Mouse (Mus musculus) adrenal gland, postnatal 10 days (tissue): ENCODE data around the gene Slc16a5. TPM values are rescaled to one million over a fixed set of nuclear protein-coding genes. Genes with fewer than 3 reads are reported as not detected.
"Not testable (repeated sequence)": the region's sequence is repeated elsewhere in the genome, so short reads cannot be mapped to it uniquely, and the experiment has no call there.

ENCODE experiments used
- DNase-seq: peaks from one replicate; pipeline ENCODE4 v3.0.0; 2021; ENCODE audit warnings: mixed read lengths
- total RNA-seq, 2 experiments: library from RNA; stranded (reverse); gene quantifications; 2 replicates each; pipeline ENCODE4 v1.2.3; 2021

Gene Slc16a5
- total RNA-seq, 2 experiments from 2014 or later = 0.88 to 3.5 TPM

DNA sequence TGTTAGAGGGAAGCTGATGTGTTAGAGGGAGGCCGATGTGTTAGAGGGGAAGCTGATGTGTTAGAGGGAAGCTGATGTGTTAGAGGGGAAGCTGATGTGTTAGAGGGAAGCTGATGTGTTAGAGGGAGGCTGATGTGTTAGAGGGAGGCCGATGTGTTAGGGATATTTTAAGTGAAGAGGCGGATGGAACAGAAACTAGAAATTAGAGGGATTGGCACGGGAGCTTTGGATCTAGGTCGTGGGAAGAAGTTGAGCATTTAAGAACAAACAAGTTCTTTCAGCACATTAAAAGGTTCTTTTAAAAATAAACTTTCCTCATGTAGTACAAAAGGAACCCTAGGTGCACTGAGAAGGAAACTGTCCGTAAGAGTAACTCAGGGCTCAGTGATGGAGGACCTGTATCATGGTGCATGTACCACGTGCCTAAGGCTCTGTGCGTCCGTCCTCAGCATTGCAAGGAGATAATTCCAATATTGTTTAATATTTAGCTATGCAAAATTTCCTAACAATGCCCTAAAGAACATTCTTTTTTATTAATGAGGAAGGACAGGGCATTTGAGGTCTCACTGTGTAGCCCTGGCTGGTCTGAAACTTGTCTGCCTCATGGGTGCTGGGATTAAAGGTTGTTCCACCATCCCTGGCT, 16.1 kb downstream of the Slc16a5 start:
- no peak for DNase-seq

DNA sequence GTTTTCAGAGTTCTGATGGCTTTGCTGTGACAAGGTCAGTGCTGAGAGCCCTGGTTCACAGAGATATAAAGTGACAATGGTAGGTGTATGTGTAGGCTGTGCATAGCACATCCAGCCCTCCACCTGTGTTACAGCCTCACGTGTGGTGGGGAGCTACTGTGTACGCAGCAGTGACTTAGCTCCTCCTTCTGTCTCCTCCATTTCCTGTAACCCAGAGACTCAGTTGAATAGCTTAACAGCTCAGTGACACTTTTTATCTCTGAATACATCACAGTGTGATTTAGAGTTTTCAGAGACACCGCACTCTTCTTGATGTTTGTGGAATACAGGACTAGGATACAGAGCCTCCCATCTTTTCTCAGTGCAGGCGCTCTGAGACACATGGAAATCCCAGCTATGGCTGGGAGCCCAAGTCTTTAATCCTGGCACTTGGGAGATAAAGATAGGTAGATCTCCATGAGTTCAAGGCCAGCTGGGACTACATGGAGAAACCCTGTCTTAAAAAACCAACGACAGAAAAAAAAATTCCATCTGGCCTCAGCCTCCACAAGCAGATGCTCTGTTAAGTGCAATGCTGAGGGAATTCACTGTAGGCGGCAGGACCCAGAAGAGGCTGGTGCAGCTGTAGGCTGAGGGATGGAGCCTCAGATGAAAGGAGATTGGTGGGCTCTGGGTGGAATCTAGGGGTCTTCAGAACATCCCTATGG, 19.4 kb downstream of the Slc16a5 start:
- DNase-seq = no peak

DNA sequence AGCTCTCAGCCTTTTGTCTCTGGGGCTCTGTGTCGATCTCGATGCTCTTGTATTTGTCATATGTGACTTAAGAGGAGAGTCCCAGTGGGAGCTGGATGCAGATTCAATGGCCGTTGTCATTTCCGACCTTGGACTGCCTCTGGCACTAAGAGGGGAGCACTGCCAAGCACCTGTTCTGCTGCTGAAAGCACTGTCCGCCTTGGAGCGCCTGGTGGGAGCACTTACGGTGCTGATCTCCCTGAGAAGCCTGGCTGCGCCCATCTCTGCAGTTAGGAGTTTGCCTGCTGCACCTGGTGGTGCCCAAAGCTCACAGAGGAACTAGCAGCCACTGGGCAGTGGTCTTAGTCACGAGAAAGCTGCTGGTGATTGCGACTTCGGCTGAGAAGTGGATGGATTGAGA, 21.0 kb downstream of the Slc16a5 start:
- DNase-seq = no peak

DNA sequence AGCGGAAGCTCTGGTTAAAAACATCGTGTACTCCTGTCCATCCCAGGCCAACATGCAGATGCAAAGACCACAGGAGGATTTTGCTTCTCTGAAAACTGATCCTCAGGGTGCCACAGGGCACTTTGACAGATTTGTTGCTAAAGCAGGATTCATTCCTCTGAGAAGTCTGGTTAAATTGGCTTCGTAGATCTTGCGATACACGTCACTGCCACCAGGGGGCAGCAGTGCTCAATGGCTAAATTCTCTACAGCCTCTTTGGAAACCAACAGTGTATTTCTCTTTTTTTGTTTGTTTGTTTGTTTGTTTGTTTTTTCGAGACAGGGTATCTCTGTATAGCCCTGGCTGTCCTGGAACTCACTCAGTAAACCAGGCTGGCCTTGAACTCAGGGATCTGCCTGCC, 21.5 kb downstream of the Slc16a5 start:
- DNase-seq = peak; percentile 88

DNA sequence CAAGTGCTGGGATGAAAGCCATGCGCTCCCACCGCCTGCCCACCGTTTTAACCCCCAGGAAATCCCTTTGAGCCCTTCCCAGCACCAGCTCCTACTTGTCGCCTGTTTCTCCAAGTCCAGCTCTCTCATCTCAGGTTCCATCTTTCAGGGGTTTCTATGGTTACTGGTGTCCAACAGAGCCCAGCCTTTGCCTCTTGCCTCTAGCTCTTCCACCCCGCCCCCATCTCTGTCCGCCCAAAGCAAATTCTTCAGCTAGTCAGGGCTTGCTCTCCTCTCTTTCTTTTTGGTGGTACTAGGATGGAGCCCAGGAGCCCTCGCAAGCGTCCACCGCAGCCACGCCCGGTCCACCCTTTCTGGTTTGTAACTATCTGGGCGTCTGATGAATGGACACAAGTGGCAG, 22.9 kb downstream of the Slc16a5 start:
- DNase-seq = no peak

DNA sequence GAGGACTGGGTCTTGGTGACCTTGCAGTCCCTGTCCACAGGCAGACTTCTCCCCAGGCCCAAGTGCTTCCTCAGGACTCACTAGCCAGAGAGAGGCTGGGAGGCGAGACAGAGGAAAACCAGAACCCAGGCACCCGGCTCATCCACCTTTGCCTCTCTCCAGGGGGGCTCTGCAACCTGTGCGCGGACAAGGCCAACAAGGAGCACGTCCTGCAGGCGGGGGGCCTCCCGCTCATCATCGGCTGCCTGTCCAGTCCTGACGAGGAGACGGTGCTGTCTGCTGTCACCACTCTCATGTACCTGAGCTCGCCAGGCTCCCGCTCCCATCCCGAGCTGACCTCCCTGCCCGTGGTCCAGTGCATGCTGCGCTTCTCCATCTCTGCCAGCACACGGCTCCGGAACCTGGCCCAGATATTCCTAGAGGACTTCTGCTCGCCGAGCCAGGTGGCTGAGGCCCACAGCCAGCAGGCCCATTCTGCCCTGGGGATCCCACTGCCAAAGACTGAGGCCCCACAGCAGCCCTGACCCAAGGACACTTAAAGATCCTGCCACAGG, 26.4 kb downstream of the Slc16a5 start:
- no peak for DNase-seq

DNA sequence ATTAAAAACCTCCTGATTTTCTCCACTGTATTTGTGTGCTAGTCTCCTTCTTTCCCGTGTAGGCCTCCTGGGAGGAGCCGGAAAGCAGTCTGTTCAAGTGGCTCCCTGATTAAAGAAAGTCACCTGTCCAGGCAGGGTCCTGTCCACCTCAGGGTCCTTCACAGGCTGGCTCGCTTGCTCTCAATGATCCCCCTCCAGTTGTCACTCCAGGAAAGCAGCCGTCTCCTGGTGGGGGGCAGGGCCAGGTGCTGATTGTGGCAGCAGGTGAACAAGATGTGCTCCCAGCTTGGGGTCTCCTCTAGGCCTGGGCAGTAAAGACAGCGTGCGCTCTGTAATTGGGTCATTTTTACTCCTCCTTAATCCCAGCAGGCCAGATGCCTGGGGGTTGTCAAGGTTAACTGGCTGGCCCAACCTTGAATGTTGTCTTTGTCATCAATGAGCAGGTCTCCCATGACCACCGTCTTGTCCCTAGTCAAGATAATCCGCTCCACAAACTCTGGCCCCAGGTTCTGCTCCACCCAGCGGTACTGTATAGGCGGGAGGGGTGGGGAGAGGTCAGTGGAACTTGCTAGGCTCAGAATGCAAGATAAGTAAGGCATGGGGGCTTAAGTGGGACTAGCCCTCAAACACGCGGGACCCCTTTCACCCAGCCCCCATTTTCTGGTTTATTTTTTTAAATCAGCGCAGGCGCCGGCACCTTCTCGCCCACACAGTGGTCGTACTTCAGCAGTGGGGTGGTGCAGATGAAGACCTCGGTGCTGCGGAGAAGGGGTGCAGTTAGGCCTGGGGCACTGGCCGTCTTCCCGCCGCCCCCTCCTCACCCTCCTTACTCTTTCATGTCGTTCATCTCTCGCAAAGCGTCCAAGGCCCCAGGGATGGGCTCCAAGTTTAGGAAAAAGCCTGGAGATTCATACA, 28.4 kb downstream of the Slc16a5 start:
- peak; percentile 45 for DNase-seq

DNA sequence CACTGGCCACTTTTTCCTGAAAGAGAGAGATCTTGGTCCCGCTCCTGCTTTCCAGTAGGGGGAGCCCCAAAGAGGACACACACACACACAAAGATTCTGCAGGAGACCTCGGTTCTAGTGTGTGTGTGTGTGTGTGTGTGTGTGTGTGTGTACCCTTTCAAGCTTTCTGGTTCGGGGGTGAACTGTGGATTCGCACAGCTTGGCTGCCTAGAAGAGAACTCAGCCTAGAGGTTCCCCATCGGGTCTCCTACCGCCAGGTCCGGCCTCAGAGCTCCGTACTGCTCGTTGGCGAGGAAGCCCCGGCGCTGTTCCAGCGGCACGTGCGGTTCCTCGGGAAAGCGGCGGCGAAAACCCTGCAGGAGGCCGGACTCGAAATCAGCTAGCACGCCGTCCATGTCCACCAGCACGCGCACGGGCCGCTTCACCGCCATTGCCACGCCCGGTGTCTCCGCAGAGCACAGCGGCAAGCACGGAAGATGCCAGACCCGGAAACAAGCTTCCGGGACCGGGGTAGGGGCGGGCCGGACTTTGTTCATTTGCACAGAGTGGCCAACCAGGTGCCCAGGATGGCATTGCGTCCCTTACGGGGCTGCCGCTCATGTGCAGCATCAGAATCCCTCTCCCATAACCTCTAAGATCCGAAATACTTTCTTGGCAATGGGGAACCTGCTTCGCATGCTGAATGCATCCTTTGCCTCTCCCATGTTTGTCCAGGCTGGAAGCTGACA, 29.2 kb downstream of the Slc16a5 start, which contains the start of gene Nt5c:
TSS of gene Nt5c (minus strand) at position 507 of the 728 bp plus-strand sequence.
- DNase-seq = peak; percentile 89

DNA sequence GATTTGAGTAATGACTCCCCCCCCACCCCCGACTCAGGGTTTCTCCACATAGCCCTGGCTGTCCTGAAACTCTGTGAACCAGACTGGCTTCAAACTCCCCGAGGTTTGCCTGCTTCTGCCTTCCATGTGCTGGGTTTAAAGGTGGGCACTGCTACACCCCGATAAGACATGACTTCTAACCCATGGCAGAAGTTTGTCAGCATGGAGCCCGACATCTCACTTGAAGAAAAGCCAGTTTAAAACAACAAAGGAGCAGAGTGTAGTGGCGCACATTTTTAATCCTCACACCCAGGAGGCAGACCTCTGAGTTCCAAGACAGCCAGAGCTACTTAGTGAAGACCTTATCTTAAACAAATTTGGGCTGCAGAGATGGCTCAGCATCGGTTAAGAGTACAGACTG, 30.1 kb downstream of the Slc16a5 start:
- DNase-seq = no peak

DNA sequence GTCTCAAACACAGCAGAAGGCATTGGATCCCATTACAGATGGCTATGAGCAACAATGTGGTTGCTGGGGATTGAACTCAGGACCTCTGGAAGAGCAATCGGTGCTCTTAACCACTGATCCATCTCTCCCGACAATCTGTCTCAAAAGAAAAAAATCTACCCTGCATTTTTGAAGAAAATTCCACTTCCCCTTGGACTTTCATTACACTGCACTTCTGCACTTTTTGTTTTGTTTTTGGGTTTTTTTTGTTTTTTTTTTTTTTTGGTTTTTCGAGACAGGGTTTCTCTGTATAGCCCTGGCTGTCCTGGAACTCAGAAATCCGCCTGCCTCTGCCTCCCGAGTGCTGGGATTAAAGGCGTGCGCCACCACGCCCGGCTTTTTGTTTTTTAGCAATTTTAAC, 34.3 kb downstream of the Slc16a5 start:
- not testable (repeated sequence) for DNase-seq

DNA sequence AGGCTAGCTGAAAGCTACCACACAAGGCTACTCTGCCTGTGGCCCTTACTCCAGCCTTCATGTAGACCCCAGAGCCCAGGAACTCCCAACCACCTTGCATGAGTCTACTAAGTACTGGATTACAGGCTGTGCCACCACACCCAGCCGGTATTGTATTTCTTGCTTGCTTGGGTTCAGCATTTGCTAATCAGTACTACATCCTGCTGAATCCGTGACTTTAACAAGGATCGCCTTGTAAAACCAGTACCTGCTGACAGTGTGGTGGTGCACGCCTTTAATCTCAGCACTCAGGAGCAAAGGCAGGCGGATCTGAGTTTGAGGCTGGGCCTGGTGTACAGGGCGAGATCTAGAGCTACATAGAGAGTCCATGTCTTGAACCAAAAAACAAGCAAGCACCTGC, 40.4 kb downstream of the Slc16a5 start:
- no peak for DNase-seq

DNA sequence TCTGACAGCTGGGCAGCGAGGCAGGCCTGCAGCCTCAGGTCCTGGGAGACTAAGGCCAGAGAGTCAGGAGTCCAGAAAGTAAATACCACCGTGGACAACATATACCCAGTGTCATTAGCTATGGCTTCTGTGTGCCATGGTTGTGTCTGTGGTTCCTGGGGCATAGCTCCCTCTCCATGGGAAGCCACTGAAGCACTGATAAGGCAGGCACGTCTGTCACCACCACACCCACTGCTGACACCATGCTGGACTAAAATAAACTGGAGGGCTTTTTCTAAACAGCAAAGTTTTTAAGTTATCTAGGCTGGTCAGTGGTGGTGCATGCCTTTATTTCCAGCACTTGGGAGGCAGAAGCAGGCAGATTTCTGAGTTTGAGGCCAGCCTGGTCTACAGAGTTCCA, 44.3 kb downstream of the Slc16a5 start:
- no peak for DNase-seq

DNA sequence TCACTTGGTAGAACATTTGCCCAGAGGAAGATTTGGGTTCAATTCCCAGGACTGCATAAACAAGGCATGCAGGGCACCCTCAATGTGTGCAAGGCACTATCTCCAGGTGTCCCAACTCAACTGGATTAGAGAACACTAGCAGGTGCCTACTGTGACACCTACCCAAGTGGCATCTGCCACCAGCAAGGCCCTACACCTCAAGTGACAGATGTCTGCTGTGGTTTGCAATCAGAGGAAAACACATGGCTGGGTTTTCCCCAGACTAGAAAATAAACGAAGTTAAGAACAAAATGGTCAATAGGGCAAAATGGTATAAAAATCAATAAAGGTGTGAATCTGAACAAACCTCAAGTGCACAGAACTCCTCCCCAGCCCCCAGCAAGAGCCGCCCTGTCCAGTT, 45.8 kb downstream of the Slc16a5 start:
- no peak for DNase-seq

DNA sequence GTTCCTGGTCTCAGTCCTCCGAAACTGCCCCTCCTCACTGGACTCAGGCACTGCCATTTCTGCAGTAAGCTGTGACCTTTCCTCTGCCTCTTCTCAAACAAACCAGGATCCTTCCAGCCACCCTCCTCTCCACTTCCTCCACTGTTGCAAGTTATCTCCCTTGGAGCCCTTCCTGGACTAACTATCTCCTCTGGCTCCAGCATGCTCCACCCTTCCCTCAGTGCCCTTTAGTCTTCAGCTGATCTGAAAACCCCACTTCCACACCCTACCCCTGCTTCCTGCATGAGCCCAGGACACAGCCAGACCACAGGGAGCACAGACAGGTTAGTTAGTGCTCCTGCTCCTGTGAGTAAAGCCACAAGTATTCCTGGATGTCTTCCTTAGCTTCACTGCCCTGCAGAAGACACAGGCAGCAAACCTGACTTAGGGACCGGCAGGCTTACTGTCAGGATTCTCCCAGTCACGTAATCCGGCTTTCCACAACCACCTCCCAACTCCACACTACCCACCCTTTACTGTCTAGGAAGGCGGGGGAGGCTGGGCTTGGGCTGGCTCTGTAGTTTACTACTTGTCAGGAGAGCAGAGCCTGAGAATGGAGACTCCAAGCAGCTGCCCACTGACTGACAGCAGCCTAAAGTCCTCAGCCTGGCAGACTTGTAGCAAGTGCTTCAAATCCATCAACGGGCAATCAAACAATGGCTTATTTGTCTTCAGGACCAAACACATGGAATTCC, 47.7 kb downstream of the Slc16a5 start:
- DNase-seq = no peak

DNA sequence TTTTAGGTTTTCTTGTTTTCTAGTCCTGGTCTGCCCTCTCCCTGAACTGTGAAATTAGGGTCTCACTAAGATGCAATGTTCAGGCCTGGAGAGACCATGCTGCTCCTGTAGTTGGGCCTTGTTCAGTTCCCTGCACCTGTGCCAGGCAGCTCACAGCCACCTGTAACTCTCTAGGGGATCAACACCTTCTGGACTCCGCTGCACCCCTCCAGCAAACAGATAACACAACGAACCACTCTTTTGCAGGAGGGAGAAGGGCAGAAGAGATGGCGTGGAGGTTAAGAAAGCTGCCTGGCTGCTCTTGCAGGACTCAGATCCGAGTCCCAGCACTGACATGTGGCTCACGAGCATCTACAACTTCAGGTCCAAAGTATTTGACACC, 48.2 kb downstream of the Slc16a5 start:
- no peak for DNase-seq

DNA sequence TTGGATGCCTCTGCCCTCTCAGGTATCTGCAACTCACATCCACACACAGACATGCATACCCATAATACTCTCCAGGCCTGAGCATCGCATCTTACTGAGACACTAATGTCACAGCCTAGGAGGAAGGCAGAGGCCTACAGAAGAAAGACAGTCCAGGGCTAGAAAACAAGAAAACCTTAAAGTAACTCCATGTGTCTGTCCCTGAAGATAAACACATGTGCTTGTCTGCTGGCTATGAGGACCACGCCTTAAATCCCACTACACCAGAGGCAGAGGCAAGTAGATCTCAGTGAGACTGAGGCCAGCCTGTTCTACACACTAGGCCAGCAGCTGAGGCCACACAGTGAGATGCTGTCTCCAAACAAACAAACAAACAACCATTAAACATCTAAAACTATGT, 48.8 kb downstream of the Slc16a5 start:
- DNase-seq = no peak

DNA sequence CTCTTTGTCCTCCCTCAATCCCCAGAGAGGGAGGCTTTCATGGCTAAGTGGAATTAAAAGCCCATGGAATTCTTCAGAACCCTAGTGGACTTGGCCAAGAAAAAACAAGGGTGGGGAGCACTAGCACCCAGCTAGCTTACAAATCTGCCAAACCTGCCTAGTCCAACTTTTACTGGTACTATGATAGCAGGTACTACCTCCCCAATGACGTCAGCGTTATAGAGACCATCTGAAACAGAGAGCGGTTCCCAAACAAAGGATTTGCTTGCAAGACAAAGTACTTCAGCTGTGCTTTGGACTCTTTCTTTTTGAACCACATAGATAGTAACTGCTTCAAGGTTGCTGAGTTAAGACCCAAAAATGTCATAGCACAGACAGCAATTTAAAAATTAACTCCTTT, 49.7 kb downstream of the Slc16a5 start:
- DNase-seq = no peak

DNA sequence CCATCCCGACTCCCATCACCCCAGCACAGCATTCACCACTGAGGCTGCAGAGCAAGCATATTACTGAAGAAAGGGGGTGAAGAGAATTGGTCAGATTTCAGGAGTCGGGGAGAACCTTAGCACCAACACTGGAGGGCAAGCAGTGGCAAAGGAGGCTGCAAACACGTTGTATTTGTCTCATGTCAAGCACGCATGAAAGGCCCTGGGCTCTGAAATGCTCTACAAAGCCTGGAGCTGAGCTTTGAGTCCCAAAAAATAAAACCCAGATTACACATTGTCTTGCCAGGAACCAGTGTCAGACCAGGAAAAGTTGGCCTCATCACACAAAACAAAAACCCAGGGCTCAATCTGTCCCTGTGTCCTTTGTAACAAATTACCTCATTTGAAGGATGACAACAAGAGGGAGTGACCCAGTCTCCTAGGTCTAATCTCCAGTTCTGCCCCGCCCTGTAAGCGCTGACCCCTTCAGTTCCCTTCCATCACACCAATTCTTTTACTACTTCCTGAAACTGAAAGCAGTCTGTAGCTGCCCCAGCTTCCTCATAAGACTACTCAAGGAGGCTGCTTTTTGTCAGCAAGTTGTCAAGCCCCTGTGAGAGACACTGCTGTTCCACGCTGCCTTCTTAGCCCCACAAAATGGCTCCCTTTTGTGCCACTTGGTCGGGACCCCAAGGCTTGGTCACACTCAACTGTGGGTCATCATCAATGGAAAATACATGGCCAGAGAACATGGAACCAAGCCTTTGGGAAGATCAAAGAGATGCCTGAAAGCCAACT, 50.3 kb downstream of the Slc16a5 start:
- DNase-seq = no peak

DNA sequence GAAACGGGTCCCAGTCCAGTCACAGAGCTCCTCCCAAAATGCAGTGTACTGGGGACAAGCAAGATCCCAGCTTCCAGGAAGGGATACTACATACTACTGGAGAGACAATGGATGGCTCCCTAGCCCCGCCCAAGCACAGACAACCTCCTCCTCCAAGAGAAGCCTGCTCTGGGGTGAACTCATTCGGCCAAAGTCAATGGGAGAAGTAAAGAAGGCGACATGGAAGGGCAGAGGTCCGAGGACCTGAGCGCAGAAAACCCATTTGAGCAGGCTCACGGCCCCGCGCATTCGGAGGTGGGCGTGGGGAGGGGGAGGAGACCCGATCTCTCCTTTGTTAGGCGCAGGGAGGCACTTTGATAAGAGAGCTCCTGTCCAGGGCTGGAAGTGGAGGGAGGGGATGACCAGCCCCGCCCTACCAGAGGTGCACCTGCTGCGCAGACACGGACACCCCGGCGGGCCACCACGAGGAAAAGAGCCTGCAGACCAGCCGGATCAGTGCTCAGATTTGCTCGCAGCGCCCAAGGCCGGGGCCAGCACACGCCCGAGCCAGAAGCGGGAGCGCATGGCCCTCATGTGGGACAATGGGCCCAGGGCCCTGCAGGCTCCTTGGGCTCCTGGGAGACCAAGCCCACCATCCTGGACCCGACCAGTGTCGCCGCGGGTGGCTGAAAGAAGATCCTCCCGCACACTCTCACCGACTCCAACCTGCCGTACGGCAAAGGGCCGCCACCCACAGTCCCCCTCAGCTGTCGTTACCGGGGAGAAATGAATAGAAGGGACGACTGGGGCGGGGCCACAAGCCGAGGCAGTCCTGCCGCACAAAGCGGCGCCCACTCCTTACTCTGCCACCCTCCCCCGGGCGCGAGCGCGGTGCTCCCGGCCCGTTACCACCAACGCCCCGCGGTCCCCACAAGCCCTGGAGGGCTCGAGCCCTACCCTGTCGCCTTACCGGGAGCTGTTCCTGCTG, 51.3 kb downstream of the Slc16a5 start:
- peak; percentile 69 for DNase-seq
